Mouse (Mus musculus) hindbrain, embryonic 11.5 days (tissue): ENCODE measurements around the gene Vmn2r28. TPM values are rescaled to one million over a fixed set of nuclear protein-coding genes. Genes with fewer than 3 reads are reported as not detected.
"Not testable (repeated sequence)": the region's sequence is repeated elsewhere in the genome, so short reads cannot be mapped to it uniquely, and the experiment has no call there.

Experiments used
- ATAC-seq: fragments of 200-750 bp; cut with Nextera tagmentation; 2 replicates; pipeline ENCODE4 v1.8.0; 2017; ENCODE audit warnings: mild to moderate bottlenecking, moderate TSS enrichment, moderate library complexity; ENCODE audit not compliant: low FRiP score
- DNase-seq: peaks from one replicate; pipeline ENCODE4 v3.0.0-alpha.2; 2015; ENCODE audit warnings: low spot score
- H3K27ac ChIP-seq: fragments of 300-500 bp; sonication (generic); 2 replicates; pipeline ENCODE4 v1.5.1; 2014; ENCODE audit warnings: mild to moderate bottlenecking, low read depth, low read length
- H3K27me3 ChIP-seq: fragments of 300-500 bp; sonication (generic); 2 replicates; pipeline ENCODE4 v1.6.1; 2014; ENCODE audit warnings: mild to moderate bottlenecking, low read length, moderate library complexity, mixed read lengths; ENCODE audit not compliant: control insufficient read depth, insufficient read depth
- H3K36me3 ChIP-seq: fragments of 300-500 bp; sonication (generic); 2 replicates; pipeline ENCODE4 v1.6.1; 2014; ENCODE audit warnings: mild to moderate bottlenecking, low read length, moderate library complexity, mixed read lengths; ENCODE audit not compliant: control insufficient read depth, insufficient read depth
- H3K4me1 ChIP-seq: fragments of 300-500 bp; sonication (generic); replicated peaks from 2 replicates; pipeline ENCODE4 v1.6.1; 2014; ENCODE audit warnings: low read length, mixed read lengths; ENCODE audit not compliant: control insufficient read depth, insufficient read depth
- H3K4me2 ChIP-seq: fragments of 300-500 bp; sonication (generic); replicated peaks from 2 replicates; pipeline ENCODE4 v1.6.1; 2014; ENCODE audit warnings: mild to moderate bottlenecking, low read depth, low read length
- H3K4me3 ChIP-seq: fragments of 300-500 bp; sonication (generic); 2 replicates; pipeline ENCODE4 v1.5.1; 2014; ENCODE audit warnings: low read depth, low read length
- H3K9ac ChIP-seq: fragments of 300-500 bp; sonication (generic); 2 replicates; pipeline ENCODE4 v1.6.1; 2014; ENCODE audit warnings: low read depth, low read length
- H3K9me3 ChIP-seq: fragments of 300-500 bp; sonication (generic); 2 replicates; pipeline ENCODE4 v1.6.1; 2016; ENCODE audit warnings: low read length; ENCODE audit not compliant: control insufficient read depth
- WGBS: fragments of 180-500 bp; shearing (Covaris S2); extraction: QIAGEN DNeasy Blood & Tissue Kit; methylation state at CpG from one replicate; pipeline ENCODE4 v1.1.7; 2014; 5-methylcytosine and 5-hydroxymethylcytosine counted together
- polyA plus RNA-seq: library from polyadenylated mRNA; unstranded; fragments of >200 nt; fragmentation: Nextera tagmentation; extraction: Ambion mirVana; gene quantifications from 2 replicates; pipeline ENCODE4 v1.2.1, GENCODE M21; 2014

Gene Vmn2r28
- not detected in 2 replicates for polyA plus RNA-seq

DNA sequence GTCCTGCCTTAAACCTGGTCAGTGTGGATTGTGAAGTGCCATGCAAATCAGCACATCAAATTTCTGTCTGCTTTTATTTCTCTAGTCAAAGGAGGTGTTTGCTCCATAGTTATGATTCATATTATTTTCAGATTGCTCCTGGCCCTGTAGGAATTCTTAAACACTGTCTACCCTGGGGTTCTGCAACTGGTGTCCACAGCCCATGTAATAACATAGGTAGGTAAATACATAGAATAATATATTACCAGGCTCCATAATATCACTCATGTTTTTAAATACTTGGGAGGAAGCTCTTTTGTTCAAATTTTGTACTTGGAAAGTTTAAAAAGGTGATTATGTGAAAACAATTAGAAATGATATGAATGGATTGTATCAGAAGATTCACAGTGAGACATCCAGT, at the start of gene Vmn2r28:
Gene Vmn2r28 (minus strand): TSS at position 101 of the 400 bp plus-strand sequence.
- not testable (repeated sequence) for H3K36me3 ChIP-seq, ATAC-seq, H3K4me1 ChIP-seq, H3K27ac ChIP-seq, H3K4me3 ChIP-seq, H3K9ac ChIP-seq, DNase-seq, H3K27me3 ChIP-seq, H3K9me3 ChIP-seq, H3K4me2 ChIP-seq

- not testable (repeated sequence) for DNase-seq, H3K9me3 ChIP-seq, H3K4me2 ChIP-seq, H3K4me3 ChIP-seq, H3K4me1 ChIP-seq, H3K27me3 ChIP-seq, H3K27ac ChIP-seq, H3K36me3 ChIP-seq, ATAC-seq, H3K9ac ChIP-seq
- WGBS = 63% methylated on average over 3 of the region's 3 CpGs
These were observed 47.1 kb upstream of the Vmn2r28 start for GRCm38 (mm10) chr7:5540770-5541436.

DNA sequence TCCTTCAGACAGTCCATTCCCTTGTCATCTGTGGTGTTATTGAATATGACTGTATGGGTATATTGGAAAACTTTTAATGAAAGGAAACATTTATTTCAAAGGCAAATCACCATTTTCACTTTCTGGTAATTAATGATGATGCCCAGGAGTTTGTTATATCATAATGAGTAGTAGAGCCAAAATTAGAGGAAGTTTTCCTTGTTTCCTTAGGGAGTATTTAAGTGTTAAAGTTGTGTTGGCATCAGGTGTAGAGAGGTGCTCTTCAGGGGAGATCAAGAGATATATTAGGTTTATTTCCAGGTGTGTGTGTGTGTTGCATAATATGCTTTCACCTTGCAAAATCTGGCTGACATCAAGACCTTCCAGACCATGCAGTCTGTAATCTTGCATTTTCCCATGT, 37.1 kb downstream of the Vmn2r28 start, which contains the start of gene Vmn1r59:
Gene Vmn1r59 (minus strand): TSS at position 101 of the 400 bp plus-strand sequence.
- Histone ChIP-seq H3K4me1 (no peaks in the 10 kb centered on the region), H3K9ac (no peak within 1 kb of the TSS), H3K27ac (no peak within 1 kb of the TSS), H3K4me3 (no peak within 1 kb of the TSS), H3K36me3 (no peaks in the 10 kb centered on the region), H3K4me2 (no peak within 1 kb of the TSS), H3K9me3 (peaks cover 3% of the 10 kb centered on the region; the same call in 1 of the 2 replicates), H3K27me3 (no peaks in the 10 kb centered on the region)
- ATAC-seq = no peak
- DNase-seq = no peak

- H3K9ac ChIP-seq, H3K36me3 ChIP-seq, H3K4me1 ChIP-seq, H3K27ac ChIP-seq, H3K27me3 ChIP-seq, ATAC-seq, H3K9me3 ChIP-seq, H3K4me3 ChIP-seq, DNase-seq, H3K4me2 ChIP-seq: not testable (repeated sequence)
- 76% methylated on average over 3 of the region's 3 CpGs for WGBS
These were observed 39.7 kb downstream of the Vmn2r28 start for GRCm38 (mm10) chr7:5454011-5454410.

- Histone ChIP-seq H3K4me1 (no peaks in the 10 kb centered on the region), H3K4me2 (no peak overlapping the region), H3K27ac (no peak overlapping the region), H3K4me3 (no peak overlapping the region), H3K9ac (no peak overlapping the region), H3K36me3 (no peaks in the 10 kb centered on the region), H3K9me3 (peaks cover 2% of the 10 kb centered on the region; the same call in 1 of the 2 replicates), H3K27me3 (no peaks in the 10 kb centered on the region)
- DNase-seq (no peak), ATAC-seq (no peak)
These were observed 45.1 kb downstream of the Vmn2r28 start for GRCm38 (mm10) chr7:5448627-5449026.

Other genes starting within 250 kb of the Vmn2r28 start
- gene Gm5065, start 143.4 kb downstream of the Vmn2r28 start, polyA plus RNA-seq = not detected in 2 replicates
- gene Nlrp2, start 142.9 kb downstream of the Vmn2r28 start, polyA plus RNA-seq = not detected in 2 replicates
- gene Vmn1r58, start 80.6 kb downstream of the Vmn2r28 start, polyA plus RNA-seq = not detected in 2 replicates
- gene Vmn1r59, start 37.2 kb downstream of the Vmn2r28 start, polyA plus RNA-seq = not detected in 2 replicates
- not detected in 2 replicates for gene Vmn1r60, start 53.4 kb upstream of the Vmn2r28 start, polyA plus RNA-seq
- not detected in 2 replicates for gene Vmn1r61, start 119.3 kb upstream of the Vmn2r28 start, polyA plus RNA-seq
- not detected in 2 replicates for gene Vmn1r62, start 179.7 kb upstream of the Vmn2r28 start, polyA plus RNA-seq